Mouse (Mus musculus): ENCODE results near the gene Galt.
"Not testable (repeated sequence)": the region's sequence is repeated elsewhere in the genome, so short reads cannot be mapped to it uniquely, and the experiment has no call there.

Galt gene

DNA sequence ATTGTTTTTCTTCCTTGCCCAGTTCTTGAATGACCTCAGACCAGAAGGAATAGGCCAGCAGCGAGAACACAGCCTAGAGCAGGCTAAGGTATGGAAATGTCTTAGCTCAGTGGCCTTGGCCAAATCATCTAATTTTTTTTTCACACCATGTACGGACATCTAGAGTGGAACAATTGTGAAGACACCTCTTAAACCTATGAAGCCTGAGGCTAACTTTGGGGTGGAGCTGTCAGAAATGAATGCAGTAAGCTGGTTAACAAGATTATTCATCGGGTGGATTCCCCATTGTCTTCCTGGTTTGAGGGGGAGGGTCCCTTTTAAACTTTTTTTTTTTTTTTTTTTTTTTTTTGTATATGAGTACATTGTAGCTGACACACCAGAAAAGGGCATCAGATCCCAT is 19.5 kb downstream of the Galt start:
- not testable (repeated sequence) for DNase-seq (ENCODE audit: low spot score in 2 of 2)

DNA sequence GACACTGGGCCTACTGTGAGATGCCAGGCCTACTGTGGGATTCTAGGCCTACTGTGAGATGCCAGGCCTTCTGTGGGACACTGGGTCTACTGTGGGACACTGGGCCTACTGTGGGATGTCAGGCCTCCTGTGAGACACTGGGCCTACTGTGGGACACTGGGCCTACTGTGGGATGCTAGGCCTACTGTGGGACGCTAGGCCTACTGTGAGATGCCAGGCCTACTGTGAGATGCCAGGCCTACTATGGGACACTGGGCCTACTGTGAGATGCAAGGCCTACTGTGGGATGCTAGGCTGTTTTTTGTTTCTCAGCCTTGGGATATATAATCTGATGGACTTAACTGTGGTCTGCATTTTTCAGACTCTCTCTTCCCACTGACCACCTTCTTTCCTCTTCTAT is 20.8 kb downstream of the Galt start:
- not testable (repeated sequence) for DNase-seq (ENCODE audit: low spot score in 2 of 2)

DNA sequence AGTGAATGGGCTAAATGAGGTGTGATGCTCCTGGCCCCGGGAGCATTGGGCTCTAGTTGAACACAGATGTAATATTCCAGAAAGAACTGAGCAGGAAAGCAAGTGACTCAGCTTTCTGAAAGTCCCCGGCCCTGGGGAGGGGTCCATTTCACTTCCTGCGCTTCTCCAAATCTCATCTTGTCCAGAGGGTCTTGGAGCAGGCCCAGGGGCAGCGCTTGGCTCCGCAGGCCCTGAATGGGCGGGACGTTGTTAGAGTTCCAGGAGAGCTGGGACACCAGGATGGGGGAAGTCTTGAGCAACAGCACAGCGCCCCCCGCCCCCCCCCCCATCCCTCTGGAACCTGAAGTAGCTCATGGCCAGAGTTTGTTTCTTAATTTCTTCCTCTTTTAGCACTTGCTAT is 26.2 kb downstream of the Galt start:
- not testable (repeated sequence) for DNase-seq (ENCODE audit: low spot score in 2 of 2)

DNA sequence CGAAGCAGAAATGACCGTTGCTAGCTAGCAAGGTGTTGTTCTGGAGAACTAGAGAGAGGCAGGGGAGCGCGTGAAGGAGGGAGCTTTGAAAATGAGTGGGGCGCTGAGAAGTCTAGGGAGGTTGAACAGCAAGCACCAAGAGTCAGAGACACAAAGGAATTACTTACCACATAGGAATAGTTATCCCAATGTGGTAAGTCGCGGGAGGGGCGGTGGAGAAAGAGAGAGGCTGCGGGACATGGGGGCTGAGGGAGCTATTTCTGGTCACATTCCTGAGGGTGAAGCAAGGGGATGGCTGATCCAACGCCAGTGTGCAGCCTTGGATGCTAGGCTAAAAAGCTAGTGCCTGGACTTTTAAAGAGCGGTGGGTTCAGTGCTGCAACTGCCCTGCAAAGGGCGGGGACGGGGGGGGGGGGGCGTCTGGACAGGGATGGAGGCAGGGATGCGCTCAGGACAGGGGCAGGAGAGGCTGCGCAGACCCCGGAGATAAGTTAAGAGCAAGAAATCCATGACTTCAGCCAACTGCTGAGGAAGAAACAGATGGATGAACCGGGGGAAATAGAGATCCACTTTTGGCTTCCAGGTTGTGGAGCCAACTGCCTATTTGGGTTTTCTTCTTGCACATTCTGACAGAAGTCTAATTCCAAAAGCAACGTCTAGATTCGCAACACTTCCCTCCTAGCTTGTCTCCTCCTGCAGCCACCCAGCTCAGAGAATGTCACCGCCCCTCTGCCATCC is 26.9 kb downstream of the Galt start:
- DNase-seq (ENCODE audit: low spot score in 2 of 2), result not testable (repeated sequence)

DNA sequence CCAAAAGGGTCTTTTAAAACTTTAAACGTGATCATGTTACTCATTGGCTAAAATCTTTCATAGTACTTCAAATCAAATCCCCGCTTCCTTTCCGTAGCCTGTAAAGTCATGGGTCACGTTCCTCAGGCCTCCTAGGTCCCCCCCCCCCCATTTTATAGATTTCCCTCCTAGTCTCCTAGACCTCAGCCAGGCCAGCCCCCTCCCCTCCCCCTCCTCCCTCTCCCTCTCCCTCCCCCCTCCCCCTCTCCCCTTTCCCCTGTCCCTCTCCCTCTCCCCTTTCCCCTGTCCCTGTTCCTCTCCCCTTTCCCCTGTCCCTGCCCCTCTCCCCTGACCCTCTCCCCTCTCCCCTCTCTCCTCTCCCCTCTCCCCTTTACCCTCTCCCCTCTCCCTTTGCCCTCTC is 27.7 kb downstream of the Galt start:
- not testable (repeated sequence) for DNase-seq (ENCODE audit: low spot score in 2 of 2)

DNA sequence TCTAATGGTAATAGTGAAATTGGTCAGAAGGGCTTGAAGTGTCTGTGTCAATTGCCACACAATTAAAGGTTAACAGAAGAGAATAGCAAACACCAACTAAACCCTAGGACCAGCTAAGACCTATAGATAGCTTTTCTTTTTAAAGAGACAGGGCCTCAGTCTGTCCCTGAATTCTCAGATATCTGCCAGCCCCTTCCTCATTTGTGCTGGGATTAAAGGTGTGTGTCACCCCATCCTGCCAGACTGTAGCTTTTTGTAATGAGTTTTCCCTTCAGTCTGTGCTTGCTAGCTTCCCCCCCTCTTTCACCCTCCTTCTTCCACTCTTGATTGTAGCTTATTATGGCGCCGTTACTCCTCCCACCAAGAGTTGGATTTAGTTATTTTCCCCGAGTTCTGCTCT is 28.2 kb downstream of the Galt start:
- not testable (repeated sequence) for DNase-seq (ENCODE audit: low spot score in 2 of 2)

Measured in frontal cortex, postnatal 14 days (tissue).